ENCODE assay signal across 12 mouse cellular contexts in genomic region chr19:32242153-32242552, GRCm38 (mm10).
DNase-seq lines count a peak whose midpoint lies in the region; ATAC-seq lines count a peak whose summit lies in the region.
"Had no signal": no experiment of that assay in that cellular context is flagged by ENCODE, and none has a peak within 500 bp of the region (broad histone marks: within the 10 kb centered on the region; RNA-seq: fewer than 3 reads in every experiment).

No protein-coding gene starts in this region.

- 0 out of 2 replicates have a peak, but pooled peaks cover 2% of the 10 kb centered on the region for H3K4me1 ChIP-seq in intestine, embryonic 16.5 days (ENCODE audit: control insufficient read depth, insufficient read depth, low read length)
- H3K4me1 ChIP-seq: limb, embryonic 15.5 days had no signal

- peak; percentile 62 for ATAC-seq in intestine, embryonic 16.5 days
- ATAC-seq: forebrain, postnatal 0 days had no signal

- H3K9ac ChIP-seq in intestine, embryonic 16.5 days (ENCODE audit: low read depth, low read length) = no peak overlapping the region
- H3K9ac ChIP-seq: forebrain, postnatal 0 days; limb, embryonic 15.5 days had no signal

- 59% methylated on average over 4 of the region's 4 CpGs for WGBS in intestine, embryonic 16.5 days

- DNase-seq in heart, adult 11 months = peak; percentile 91
- DNase-seq in heart, postnatal 36 days = no peak
- DNase-seq in 3T3-L1 (ENCODE audit: low read depth, low spot score) = peak; percentile 54
- peak; percentile 41 for DNase-seq in brain, adult 2 months (ENCODE audit: low read depth, low spot score)
- DNase-seq in T-cell, adult 2 months (ENCODE audit: low spot score) = no peak
- no peak for DNase-seq in layer of hippocampus, adult 18-20 months (ENCODE audit: low spot score in 2 of 2)
- no peak for DNase-seq in layer of hippocampus, postnatal 10 days (ENCODE audit: low spot score in 2 of 2)
- DNase-seq: adrenal gland, adult 8-10 months; forebrain, postnatal 0 days had no signal

- H3K4me3 ChIP-seq in intestine, embryonic 16.5 days (ENCODE audit: low read length) = no peak overlapping the region
- H3K4me3 ChIP-seq: limb, embryonic 15.5 days had no signal

- no peaks in the 10 kb centered on the region for H3K36me3 ChIP-seq in intestine, embryonic 16.5 days (ENCODE audit: control insufficient read depth, insufficient read depth, low read length)
- H3K36me3 ChIP-seq: limb, embryonic 15.5 days had no signal

- no peak overlapping the region for H3K27ac ChIP-seq in intestine, embryonic 16.5 days (ENCODE audit: low read length)
- H3K27ac ChIP-seq: limb, embryonic 15.5 days had no signal

- H3K27me3 ChIP-seq in intestine, embryonic 16.5 days (replicated peaks; ENCODE audit: control insufficient read depth, insufficient read depth, low read length) = no peaks in the 10 kb centered on the region
- H3K27me3 ChIP-seq: limb, embryonic 15.5 days had no signal

- H3K9me3 ChIP-seq in intestine, embryonic 16.5 days (ENCODE audit: control insufficient read depth, low read length) = no peaks in the 10 kb centered on the region
- H3K9me3 ChIP-seq: limb, embryonic 15.5 days had no signal

- intact Hi-C loops in heart, postnatal 36 days (cut with DNase I) = no loop called here

- H3K4me2 ChIP-seq in intestine, embryonic 16.5 days (ENCODE audit: low read depth, low read length) = no peak overlapping the region
- H3K4me2 ChIP-seq: limb, embryonic 15.5 days; midbrain, embryonic 11.5 days had no signal

Comparison
In these comparisons a context has a peak if more than half of its experiments do, and no peak if none do; other contexts are left out.
1. DNase-seq: peak in heart, adult 11 months (single experiment), 3T3-L1 (single experiment) and brain, adult 2 months (single experiment); none in heart, postnatal 36 days (0 of 2), T-cell, adult 2 months (single experiment), layer of hippocampus, adult 18-20 months (0 of 2) and layer of hippocampus, postnatal 10 days (0 of 2).